Mouse (Mus musculus): ENCODE data around the gene Hacd1.

Hacd1 gene

DNA sequence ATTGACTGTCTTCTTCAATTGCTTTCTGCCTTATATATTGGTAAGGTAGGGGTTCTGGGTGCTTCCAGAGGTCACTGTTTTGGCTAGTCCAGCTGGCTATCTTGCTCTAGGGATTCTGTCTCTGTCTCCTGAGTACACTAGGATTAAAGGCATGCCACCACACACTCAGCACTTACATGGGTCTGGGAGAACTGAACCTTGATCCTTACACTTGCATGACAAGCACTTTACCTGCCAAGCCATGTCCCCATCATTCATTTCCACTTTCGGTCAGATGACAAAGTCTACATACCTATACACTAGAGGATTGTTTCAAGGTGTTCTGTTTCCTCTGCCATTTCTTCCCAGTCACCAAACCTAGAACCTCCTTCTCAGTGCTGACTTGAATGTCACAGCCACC lies 50.8 kb downstream of the Hacd1 start:
- no peak for DNase-seq (ENCODE audit: low spot score)

DNA sequence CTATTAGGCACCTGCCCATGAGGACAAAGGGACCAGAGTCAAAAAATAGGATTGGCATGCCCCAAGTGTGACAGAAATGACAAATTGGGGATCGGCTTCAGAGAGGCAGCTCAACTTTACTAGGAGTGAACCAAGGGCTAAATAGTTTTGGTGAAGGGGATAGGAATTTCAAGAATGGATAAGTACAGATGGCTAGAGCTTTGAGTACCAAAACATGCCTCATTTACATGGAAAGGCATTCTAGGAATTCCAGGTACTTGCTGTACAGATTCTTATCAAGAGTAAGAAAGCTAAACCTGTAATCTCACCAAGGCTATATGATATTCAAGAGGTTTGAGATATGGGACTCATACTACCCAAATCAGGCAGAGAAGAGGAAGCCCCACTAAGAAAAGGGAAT lies 95.8 kb downstream of the Hacd1 start:
- no peak for DNase-seq (ENCODE audit: low spot score)

DNA sequence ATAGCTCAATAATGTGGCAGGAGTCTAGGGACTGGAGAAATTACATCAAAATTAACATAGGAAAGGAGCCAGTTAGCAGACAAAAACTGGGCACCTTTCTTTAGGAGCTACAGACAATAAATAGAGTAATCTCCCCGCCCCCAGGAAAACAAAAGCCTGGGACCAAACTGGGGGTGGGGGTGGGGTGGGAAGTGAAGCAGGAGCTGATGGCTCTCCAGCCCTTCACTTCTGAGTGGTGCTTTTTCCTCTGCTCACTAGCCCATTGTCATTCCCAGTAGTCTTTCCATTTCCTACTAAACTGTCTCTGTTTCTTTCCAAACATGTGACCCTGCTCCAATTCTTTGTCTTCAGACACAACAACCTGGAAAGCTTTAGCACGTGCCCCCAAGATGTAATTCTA lies 99.5 kb downstream of the Hacd1 start:
- DNase-seq (ENCODE audit: low spot score), result no peak

GRCm38 (mm10) chr2:13938118-13938517 lies 117.8 kb downstream of the Hacd1 start:
- no peak for DNase-seq (ENCODE audit: low spot score)

DNA sequence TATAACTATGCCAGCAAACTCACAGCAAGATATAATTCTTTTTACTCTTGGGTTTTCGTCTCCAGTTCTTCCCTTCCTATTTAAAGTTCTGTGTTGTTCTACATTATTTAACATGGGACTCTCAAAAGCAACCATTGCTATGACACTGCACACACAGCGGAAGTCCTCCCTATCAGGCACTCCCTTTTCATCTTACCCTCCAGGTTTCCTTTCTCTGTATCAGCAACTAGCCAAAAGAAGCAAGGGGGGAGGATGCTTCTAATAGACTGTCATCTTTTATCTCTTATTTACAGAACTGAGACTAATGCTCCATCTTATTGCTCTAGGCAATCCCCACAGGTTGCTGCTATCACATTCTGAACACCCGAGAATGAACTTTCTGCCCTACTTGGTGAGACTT lies 120.6 kb downstream of the Hacd1 start:
- no peak for DNase-seq (ENCODE audit: low spot score)

DNA sequence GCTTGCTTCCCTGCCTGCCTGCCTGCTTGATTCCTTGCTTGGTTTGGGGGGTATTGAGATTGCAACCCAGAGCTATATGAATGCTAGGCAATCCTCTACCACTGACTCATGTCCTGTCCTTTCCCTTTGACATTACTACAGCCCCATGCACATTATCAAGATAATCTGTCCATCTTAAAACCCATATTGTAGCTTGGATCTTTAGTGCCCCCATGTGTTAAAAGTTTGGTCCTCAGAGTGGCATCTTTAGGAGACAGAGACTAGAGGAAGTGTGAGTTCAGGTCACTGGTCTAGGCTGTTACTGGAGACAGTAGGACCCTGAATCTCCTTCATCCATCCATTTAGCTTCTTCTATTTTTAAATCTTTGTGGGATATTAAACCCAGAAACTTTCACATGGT lies 123.7 kb downstream of the Hacd1 start:
- no peak for DNase-seq (ENCODE audit: low spot score)

DNA sequence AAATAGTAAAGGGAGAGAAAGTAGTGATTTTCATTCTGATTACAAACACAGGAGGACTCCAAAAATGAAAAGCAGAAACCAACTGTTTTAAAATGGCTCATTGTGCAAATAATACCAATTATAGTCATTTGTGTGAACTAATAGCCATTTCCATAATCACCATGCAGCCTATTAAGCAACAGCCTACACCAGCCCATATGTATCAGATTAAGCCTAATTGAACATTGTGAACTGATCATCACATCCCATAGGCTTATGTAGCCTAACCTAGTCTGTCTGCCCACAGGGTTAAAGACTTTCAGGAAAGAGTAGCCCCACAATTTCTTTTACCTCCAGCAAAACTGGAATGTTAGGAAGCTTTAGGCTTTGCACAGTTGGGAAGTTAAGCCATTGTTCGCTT lies 125.2 kb downstream of the Hacd1 start:
- DNase-seq (ENCODE audit: low spot score), result no peak

GRCm38 (mm10) chr2:13888568-13888967 lies 167.4 kb downstream of the Hacd1 start:
- no peak for DNase-seq (ENCODE audit: low spot score)

DNA sequence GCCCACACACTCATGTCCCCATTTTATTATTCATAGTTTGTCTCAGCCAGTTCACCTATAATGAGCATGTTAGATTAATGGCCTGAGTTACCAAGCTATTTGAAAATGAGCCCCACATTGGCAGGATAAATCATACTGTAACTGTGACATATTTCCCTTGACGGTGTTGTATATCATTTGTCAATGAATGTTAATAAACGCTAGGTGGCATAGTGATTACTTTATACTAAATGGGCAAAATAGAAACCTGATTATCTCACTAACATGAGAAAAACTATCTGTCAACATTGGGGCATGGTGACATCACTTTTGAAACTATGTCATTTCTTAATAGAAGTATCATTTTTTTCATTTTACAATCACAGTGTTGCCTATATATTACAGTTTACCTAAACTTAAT lies 198.5 kb downstream of the Hacd1 start:
- DNase-seq (ENCODE audit: low spot score), result peak; percentile 2

DNA sequence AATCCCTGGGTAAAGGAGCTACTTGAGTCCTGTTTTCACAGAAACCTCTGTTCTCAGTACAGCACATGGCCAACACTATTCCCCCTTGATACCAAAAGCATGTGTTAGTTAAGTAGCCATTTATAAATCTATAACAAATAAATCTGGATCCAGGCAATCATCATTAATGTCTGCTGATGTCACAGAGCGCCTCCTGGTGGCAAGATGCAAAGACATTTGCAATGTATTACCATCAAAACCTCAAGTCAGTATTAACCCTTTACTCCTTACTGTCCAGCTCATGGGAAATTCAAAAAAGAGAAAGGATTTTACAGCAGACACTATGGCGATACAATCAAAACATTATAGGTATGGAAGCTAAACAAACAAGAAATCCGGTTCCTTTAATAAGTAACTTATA lies 200.4 kb downstream of the Hacd1 start:
- peak; percentile 17 for DNase-seq (ENCODE audit: low spot score)

GRCm38 (mm10) chr2:13836310-13836709 lies 219.6 kb downstream of the Hacd1 start:
- no peak for DNase-seq (ENCODE audit: low spot score)

DNA sequence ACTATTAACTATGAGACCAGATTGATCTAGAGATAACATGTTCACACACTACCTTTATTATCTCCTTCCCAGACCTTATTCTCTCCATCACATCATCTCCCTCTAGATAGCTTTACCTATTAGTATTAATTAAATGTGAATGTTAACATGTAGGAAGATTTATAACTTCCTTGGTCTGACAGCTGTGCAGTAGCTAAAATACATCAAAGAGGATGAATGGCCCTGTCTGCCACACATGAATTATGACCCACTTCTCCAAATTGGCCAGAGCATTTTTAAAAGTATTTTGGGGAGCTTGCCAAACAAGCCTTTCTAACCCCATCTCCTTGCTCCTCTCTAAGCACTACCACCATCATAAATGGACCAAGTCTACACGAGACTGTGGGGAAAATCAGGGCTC lies 220.9 kb downstream of the Hacd1 start:
- DNase-seq (ENCODE audit: low spot score), result no peak

GRCm38 (mm10) chr2:13816645-13817044 lies 239.3 kb downstream of the Hacd1 start:
- DNase-seq (ENCODE audit: low spot score), result no peak

DNA sequence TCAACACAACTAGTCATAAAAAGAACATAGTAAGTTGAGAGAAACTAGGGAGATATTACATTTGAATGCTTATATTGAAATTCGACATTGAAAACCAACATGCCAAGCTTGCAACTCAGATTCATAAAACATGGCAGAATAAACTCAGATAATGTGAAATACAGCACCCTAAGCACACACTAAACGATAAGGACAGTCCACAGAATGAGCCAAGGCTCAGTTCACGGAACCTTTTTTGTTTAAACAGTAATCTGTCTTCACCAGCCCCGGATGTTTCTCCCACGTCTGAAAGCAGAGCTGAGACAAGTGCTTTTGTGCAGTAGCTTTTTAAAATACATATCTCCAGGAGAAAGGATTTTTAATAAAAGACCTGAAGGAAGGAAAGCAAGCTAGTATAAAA lies 247.3 kb downstream of the Hacd1 start:
- no peak for DNase-seq (ENCODE audit: low spot score)

GRCm38 (mm10) chr2:13808008-13808407 lies 247.9 kb downstream of the Hacd1 start:
- no peak for DNase-seq (ENCODE audit: low spot score)

- DNase-seq (ENCODE audit: low spot score), result no peak
Observed at GRCm38 (mm10) chr2:13806120-13806519, 249.8 kb downstream of the Hacd1 start.

- no peak for DNase-seq (ENCODE audit: low spot score)
Observed at GRCm38 (mm10) chr2:13800639-13801038, 255.3 kb downstream of the Hacd1 start.

Measured in adipocyte (in vitro differentiated cells).